Mouse (Mus musculus): ENCODE data around the gene Nostrin.

The Nostrin gene

GRCm38 (mm10) chr2:69129425-69130210, 6.0 kb upstream of the Nostrin start:
- no peak for DNase-seq

- DNase-seq = no peak
Measured at GRCm38 (mm10) chr2:69132046-69132445, 3.6 kb upstream of the Nostrin start.

DNA sequence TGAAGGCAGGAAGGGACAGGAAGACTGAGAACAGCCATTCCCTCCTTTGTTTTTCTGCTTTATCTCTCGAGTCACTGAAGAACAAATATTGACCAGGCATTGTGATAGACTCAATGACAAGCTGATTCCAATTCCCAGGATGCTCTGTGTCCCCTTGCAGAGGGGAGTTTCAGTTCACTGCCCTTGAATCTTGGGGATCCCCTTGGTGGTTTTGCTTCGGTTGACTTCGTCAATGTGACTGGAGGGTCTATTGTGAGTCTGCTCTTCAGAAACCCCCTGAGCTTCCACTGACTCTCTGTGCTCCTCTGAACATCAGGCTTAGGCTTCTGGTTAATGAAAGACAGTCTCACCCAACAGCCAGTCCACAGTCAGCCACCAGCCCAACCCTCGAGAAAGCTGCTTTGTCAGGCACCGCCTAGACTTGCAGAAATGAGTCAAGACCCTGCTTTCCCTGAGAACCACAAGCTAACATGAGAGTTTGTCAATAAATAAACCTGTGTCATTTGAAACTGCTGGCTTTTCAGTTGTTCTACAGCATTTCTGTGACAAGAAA, 3.0 kb upstream of the Nostrin start:
- DNase-seq = no peak

DNA sequence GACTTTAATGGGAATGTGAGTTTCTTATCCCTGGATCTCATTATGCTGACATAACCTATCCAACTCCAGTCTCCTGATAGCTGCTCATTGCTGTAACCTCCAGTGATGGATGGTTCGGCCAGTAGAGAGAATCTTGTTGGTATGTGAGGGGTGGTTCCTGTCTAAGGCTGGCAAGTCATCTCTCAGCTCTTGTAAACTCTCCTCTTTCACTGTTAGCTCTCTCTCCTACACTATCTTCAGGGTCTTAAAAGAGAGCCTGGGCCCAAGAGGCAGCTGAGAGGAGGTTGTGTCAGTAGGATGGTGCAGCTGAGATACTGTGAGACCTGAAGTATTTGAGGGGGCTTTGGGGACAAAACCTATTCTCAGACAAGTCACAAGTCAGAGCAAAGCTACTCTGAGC, 1.4 kb upstream of the Nostrin start:
- no peak for DNase-seq

- no peak for DNase-seq
Measured at GRCm38 (mm10) chr2:69134937-69135336, 663 bp upstream of the Nostrin start.

DNA sequence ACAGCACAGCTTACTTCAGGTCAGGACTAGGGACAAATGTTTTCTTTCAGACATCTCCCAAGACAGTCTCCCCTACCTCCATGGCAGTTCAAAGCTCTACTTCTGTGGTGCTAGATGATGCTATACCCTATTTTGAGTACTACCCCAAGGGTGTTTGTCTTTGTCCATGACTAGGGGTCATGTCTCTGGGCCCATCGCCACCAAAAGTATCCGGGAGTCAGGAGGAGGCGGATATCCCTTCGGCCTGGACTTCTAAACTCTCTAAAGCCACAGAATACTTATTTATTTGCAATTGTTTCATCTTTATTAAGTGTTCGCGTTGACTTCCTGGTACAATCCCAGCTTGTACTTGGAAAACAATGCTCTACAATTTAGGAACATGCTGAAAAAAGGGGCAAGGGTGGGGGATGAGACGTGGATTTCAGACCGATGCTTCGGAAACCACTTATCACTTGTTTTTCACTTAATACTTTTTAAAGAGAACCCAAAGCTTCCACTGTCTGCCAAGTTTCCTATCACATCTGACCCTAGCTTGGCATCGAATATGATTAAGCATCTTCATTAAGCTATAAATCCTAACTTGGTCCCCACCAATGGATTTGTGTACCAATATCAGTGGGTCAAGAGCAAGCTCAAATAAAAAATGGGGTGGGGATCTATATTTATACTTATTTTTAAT, 1.9 kb downstream of the Nostrin start:
- DNase-seq = no peak

DNA sequence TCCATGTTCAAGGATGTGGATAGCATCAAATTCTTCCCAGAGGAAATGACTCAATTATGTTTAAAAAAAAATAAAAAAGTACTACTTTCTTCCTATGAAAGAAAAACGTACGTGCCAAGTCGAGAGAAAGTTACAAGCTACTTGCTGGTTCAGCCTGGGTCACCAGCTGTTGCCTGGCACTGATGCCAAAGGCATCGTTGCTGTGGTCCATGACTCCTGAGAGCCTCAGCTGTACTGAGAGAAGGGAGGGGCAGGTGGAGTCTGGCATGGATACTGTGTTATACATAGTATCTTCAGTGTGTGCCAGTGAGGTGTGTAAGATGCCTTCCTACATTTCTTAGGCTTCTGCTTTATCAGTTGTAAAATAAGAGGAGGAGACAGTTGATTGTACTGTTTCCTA, 3.2 kb downstream of the Nostrin start:
- DNase-seq = no peak

DNA sequence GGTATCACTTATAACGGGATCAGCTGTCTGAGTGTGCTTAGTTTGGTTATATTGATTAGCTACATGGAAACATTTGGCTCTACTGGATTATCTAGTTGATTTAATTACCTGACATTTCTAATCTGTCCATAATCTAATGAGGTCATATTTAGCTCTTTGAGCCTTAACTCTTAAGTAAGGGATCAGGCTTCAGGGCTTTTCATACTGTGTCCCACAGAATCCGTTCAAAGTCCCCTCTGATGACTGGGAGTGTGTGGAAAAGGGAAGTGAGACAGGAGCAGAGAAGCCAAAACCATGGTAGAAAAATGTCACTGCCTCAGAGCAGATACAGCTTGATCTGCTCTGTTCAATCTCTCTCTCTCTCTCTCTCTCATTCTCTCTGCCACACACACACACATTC, 4.6 kb downstream of the Nostrin start:
- no peak for DNase-seq

DNA sequence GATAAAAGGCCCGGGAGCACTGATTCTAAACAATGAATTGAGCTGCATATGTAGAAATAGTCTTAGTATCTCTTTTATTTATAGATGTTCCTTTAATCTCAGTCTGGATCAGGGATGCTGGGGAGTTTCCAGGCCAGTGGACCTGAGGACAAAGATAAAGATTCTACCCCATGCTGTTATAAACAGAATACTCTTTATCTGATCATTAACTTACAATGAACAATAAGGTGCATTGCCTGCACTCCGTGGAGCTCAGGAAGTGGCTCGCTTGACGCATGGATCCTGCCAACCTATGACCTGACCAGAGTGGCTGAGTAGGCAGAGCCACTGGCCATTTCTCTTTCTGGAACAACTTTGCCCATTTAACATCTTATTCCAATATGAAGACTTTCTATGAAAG, 5.2 kb downstream of the Nostrin start:
- DNase-seq = peak; percentile 37

GRCm38 (mm10) chr2:69148691-69149090, 13.1 kb downstream of the Nostrin start:
- DNase-seq = no peak

DNA sequence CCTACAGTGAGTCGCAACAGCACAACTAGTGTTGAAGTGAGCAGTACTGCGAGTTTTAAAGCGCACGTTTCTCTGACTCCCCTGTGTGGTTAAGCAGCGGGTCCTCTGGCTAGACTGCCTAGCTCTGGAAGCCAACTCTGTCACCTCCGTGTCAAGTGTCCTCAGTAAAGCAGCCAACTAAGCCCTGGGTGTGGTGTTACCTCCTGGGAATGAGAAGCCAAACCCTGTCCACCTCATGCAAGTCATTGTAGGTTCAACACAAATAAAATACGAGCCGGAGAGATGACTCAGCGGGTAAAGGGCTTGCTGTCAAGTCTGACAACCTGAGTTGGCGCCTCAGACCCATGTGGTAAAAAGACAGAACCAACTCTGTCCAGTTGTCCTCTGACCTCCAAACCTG, 13.6 kb downstream of the Nostrin start:
- no peak for DNase-seq

- DNase-seq = no peak
Measured at GRCm38 (mm10) chr2:69150841-69151240, 15.2 kb downstream of the Nostrin start.

- DNase-seq = no peak
Measured at GRCm38 (mm10) chr2:69155861-69156260, 20.3 kb downstream of the Nostrin start.

- no peak for DNase-seq
Measured at GRCm38 (mm10) chr2:69156283-69156682, 20.7 kb downstream of the Nostrin start.

- DNase-seq = no peak
Measured at GRCm38 (mm10) chr2:69158907-69159306, 23.3 kb downstream of the Nostrin start.

DNA sequence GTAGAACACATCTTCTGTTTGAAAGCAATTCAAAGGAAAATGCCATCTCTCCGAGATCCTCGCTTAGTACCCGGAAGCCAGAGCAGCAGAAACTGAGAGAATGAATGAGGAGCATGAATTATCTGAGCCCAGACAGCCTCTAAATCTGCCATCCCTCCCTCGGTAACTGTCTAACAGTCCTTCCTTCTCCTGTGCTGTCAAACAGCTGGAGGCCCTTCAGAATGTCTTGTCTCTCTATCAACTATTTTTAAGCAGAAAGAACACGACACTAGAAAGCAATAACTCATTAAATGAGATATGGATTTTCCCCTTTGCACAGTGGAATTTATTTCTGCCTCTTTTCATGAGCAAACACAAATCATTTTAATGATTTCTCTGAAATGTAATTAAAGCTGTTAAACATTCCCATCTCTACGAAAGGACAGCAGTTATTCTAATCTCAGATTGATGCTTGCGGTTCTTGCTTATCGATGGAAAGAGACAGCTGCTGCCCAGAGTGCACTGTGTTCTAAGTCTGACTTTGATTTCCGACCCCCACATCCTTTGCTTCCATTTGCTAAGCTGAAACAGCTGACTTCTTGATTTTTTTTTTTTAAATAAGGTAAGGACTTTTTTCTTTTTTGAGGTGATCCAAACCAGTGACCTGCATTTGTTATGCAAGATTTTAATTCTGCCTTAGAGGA, 34.9 kb downstream of the Nostrin start:
- DNase-seq = no peak

GRCm38 (mm10) chr2:69175296-69175695, 39.7 kb downstream of the Nostrin start:
- DNase-seq = no peak

DNA sequence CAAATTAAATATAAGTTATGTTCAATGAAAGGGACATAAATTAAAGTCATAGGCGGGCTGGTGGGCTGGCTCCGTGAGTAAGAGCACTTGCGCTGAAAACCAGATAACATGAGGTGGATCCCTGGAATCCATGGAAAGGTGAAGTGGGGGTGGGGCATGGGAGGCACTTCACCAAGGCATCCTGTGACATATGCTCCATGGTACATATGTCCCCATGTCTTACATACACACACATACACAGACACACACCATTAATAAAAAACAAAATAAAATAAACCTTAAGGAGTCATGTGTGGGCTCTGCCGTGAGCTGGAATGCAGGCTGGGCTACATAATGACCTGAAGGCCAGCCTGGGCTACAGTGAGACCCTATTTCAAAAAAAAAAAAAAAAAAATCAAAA, 44.1 kb downstream of the Nostrin start:
- DNase-seq = no peak

- no peak for DNase-seq
Measured at GRCm38 (mm10) chr2:69187990-69188389, 52.4 kb downstream of the Nostrin start.

GRCm38 (mm10) chr2:69188732-69189131, 53.1 kb downstream of the Nostrin start:
- no peak for DNase-seq

DNA sequence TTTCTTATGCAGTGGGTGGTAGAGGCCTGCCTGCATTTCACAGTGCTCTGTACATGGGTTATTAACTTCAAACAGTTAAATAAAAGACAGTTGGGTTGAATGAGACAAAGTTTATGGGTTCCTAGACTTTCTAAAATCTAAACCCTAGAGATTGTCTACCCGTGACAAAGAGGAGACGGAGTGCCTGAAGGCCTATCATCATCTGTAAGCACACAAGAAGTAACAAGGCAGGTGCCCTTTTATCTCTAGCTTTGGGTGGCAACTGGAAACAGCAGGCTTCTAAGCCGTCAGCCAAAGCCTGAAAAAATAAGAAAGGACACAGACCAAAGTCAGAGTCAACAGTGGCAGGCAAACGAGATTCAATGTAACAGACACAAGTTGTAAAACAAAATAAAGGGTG, 53.6 kb downstream of the Nostrin start:
- DNase-seq = no peak

- DNase-seq = no peak
Measured at GRCm38 (mm10) chr2:69191059-69191458, 55.5 kb downstream of the Nostrin start.

DNA sequence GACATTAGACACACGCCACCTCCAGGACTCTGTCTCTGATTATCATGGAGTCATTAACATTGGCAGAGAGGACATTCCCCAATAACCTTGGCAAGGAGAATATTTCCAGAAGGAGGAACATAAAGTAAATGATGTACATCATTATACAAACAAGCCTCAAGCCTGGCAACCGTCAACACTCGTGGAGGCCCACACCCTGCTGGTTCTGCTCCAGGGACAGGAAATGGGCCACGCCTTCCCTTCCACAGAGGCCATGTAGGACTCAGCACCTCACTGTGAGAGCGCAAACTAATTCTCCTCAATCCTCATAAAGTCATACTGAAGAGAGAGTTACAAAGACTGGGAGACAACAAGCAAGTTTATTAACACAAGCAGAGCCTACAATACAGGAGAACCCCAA, 58.0 kb downstream of the Nostrin start:
- DNase-seq = peak; percentile 7

DNA sequence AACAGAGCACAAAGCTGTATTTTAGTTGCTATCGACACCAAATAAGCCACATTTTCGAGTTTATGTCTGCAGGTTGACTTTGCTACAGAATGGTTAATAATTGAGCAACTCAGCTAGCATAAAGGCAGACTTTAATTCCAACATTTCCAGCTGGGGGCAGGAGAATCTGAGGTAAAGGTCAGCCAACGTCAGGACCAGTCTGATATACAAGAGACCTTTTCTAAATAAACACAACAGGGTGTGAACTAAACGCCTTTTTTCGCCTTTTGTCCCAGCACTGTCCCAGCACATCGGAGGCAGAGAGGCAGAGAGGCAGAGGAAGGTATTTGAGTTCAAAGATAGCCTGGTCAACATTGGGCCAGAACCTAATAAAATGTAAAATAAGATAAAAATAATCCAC, 69.6 kb downstream of the Nostrin start:
- DNase-seq = no peak

All from lung, postnatal 14 days (tissue).